ENCODE assay signal across 15 mouse cellular contexts in genomic region chr1:60604481-60605021, GRCm38 (mm10).
"Had no signal": no experiment of that assay in that cellular context is flagged by ENCODE, and none has a peak within 500 bp of the region (broad histone marks: within the 10 kb centered on the region; RNA-seq: fewer than 3 reads in every experiment).

No protein-coding gene starts in this region.

- H3K4me1 ChIP-seq: limb, embryonic 12.5 days; liver, embryonic 13.5 days; midbrain, embryonic 10.5 days; neural tube, embryonic 15.5 days had no signal

- H3K27me3 ChIP-seq: limb, embryonic 12.5 days; liver, embryonic 13.5 days; neural tube, embryonic 15.5 days had no signal

- H3K9me3 ChIP-seq: limb, embryonic 12.5 days; liver, embryonic 13.5 days; midbrain, embryonic 10.5 days; neural tube, embryonic 15.5 days had no signal

- DNase-seq: kidney, postnatal 10 days; kidney, postnatal 4 days; liver; liver, embryonic 13.5 days; lung, adult 18-20 months; lung, postnatal 36 days; midbrain, embryonic 14.5 days; retina, postnatal 1 day; right cerebral cortex, postnatal 14 days; thymus, postnatal 14 days had no signal

- H3K4me2 ChIP-seq: limb, embryonic 12.5 days; liver, embryonic 13.5 days; neural tube, embryonic 15.5 days had no signal

- H3K36me3 ChIP-seq: limb, embryonic 12.5 days; liver, embryonic 13.5 days; midbrain, embryonic 10.5 days; neural tube, embryonic 15.5 days had no signal

- H3K27ac ChIP-seq: layer of hippocampus, adult 2 months; limb, embryonic 12.5 days; liver, embryonic 13.5 days; midbrain, embryonic 10.5 days; neural tube, embryonic 15.5 days had no signal

- H3K4me3 ChIP-seq: layer of hippocampus, adult 2 months; limb, embryonic 12.5 days; liver, embryonic 13.5 days; midbrain, embryonic 10.5 days; myocyte; neural tube, embryonic 15.5 days had no signal

- H3K9ac ChIP-seq: limb, embryonic 12.5 days; liver, embryonic 13.5 days; neural tube, embryonic 15.5 days had no signal
